Mouse (Mus musculus): ENCODE measurements at regions not wholly inside any gene's neighbourhood (a gene's known extent, or its start where the extent isn't known, plus 50 kb on each side); places are given as distances from the start of the nearest gene placed in this dataset.
A peak's percentile ranks its signal among the peaks of the same experiment; 100 is the strongest.
"Not testable (repeated sequence)": the region's sequence is repeated elsewhere in the genome, so short reads cannot be mapped to it uniquely, and the experiment has no call there.

GRCm38 (mm10) chr15:87818566-87818965 lies 274.5 kb downstream of the Fam19a5 start:
- DNase-seq = no peak

DNA sequence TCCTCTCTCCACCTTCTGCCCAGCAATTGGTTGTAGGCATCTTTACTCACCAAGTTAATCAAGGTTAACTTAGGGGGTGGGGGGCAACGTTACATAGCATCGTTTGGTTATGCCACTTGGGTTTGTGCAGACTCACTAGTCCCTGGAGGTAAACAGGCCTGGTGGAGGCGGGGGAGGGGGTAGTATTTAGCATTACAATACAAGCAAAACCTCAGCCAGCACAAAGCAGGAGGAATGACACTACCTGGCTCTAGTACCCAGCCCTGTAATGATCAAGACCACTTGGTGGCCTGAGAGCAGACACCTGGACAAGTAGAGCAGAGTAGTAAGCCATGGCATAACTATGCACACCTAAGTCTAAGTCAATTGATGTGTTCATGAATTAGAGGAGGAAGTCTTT lies 298.0 kb downstream of the Fam19a5 start:
- no peak for DNase-seq

DNA sequence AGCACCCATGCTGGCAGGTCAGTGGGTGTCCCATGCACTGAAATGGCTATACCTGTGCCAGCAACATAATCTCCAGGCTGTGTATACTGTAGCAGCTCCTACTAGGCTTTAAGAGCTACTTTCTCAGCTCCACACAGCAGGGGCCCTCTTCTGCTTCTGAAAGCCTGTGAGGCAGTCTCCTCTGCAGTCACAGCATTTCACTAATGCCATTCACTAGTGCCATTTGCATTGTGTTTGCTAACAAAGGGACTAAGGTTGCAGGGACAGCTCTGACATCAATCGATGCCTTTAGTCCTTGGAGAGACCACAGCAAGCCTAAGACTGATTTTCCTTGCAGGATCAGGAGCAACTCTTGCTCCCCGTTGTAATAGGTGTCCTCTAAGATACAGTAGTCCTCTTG lies 315.0 kb downstream of the Fam19a5 start:
- no peak for DNase-seq

DNA sequence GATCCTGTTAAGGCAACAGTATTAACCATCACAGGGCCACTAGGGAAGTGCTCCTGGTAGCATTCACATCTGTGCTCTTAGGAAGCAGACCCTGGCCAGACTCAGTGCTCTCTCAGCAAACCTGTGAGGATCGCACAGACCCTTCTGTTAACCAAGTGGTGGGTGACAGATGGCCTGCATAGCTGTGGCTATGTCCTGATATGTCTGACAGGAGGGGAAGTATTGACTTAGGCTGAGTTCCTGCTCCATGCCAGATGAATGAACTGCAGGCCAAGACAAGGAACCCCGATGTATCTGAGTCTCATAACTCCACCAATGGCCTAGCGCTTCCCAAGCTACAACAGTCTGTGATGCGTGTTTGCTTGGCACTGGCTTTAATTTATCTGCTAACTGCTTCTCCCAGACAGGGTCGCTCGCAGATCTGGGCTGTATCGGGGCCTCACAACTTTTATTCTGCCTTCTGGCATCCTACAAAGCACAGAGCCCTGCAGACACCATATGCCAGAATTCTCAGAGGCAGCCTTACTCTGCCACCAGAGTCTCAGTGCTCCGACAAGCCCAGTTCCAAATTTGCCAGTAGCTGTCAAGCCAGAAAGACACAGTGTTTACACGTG lies 332.3 kb downstream of the Fam19a5 start:
- DNase-seq = no peak

- DNase-seq = no peak
Observed at GRCm38 (mm10) chr15:87890903-87891302, 346.8 kb downstream of the Fam19a5 start.

GRCm38 (mm10) chr15:87894866-87895265 lies 350.8 kb downstream of the Fam19a5 start:
- not testable (repeated sequence) for DNase-seq

GRCm38 (mm10) chr15:87898655-87899054 lies 354.6 kb downstream of the Fam19a5 start:
- no peak for DNase-seq

DNA sequence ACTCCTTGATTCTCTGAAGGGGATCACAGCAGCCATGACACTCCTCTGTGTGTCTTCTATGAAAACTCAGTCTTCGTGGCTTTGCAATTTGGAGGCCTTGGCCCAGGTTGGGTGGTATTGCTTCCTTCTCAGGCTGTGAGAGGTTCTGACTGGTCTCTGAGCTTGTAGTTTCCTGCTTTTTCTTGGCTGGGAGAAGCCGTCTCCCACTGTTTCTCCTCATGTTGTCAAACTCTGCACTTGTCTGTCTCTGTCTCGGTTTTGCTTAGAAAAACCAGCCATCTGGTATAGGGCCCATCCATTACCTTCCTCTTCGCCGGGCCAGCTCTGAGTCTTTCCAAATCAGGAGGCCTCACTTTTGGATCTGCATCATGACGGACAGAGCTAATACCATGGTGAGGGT lies 360.3 kb downstream of the Fam19a5 start:
- peak; percentile 29 to 45 for DNase-seq

GRCm38 (mm10) chr15:87906310-87906709 lies 362.2 kb downstream of the Fam19a5 start:
- DNase-seq = no peak

GRCm38 (mm10) chr15:87922091-87922490 lies 378.0 kb downstream of the Fam19a5 start:
- no peak for DNase-seq

DNA sequence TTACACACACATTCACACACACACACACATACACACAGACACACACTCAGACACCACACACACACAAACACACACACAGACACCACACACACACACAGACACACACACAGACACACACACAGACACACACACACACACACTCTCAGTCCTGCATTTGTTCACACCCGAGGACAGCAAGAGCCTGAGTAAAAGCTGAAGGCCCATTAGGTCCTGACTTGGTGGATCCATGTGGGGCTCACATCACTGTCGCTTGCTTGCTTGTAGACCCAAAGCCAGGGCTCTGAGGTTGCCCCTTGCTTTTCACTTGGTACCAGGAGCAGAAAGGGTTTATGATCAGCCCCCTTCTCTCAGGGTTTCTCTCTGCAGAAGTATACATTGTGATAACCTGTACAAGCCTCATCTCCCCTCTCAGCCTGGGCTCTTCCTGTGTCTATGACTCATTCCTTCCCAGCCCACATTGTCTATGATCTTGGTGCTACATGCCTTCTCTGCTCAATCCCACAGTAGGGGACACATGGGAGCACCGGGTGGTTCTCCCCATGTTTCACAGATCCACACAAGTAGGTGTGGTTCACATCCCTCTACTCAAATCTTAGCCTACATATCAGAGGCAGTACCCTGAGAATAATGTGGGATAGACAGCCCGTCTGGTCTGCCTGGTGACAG lies 378.8 kb downstream of the Fam19a5 start:
- no peak for DNase-seq

DNA sequence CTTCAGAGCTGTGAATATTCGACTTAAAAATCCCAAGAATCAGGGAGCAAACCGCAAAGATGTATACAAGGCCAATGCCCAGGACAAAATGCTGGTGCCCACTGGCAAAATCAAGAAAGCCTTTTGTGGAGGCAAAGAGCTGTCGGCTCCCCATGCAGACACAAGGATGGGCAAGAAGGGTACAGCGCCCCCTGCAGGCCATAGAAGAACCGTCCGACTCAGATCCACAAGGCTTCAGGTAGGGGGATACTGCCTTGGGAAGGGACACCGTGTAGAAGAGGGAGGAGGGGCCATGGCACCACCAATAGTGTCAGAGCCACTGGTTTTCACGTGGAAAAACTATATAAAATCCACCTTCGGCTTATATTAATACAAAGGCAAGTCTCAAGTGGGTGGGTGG lies 379.8 kb downstream of the Fam19a5 start:
- DNase-seq = peak; percentile 11

GRCm38 (mm10) chr15:87936041-87936440 lies 391.9 kb downstream of the Fam19a5 start:
- DNase-seq = no peak

DNA sequence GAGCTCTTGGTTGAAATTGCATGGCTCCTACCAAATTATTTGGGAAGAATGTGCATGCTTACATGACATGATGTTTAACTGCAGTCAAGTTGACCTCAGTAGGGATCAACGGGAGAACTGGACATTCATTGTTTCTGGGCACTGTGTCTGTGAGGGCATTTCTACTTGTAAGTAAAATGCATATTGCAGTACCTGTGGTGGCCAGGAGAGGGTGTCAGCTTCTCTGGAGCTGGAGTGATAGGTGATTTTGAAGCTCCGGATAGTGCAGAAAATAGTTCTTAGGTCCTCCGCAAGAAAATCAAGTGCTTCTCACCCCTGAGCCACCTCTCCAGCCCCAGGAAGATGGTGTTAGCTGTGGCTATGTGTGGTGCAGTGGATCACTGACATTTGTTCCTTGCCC lies 396.7 kb downstream of the Fam19a5 start:
- peak; percentile 67 to 76 for DNase-seq

- DNase-seq = no peak
Observed at GRCm38 (mm10) chr15:87952531-87952930, 408.4 kb downstream of the Fam19a5 start.

- DNase-seq = no peak
Observed at GRCm38 (mm10) chr15:87955685-87956256, 411.7 kb downstream of the Fam19a5 start.

DNA sequence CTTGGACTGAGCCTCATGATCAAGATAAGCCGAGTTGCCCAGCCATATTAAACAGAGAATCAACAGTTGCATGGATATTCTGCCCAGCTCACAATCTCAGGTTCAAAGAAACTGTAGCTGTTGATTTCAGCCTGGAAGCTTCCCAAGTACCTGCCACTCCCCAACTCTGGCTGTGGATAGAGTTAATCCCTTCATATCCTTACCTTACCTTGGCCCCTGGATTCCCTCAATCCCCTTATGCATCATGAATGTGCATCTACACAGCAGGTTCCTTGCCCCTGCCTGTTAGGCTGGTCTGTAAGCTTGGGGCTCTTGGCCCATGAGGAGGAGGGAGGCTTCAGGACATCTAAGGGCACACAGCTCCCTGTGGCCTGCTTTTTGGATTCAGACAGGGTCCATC lies 414.8 kb downstream of the Fam19a5 start:
- no peak for DNase-seq

GRCm38 (mm10) chr15:87972641-87973040 lies 428.5 kb downstream of the Fam19a5 start:
- no peak for DNase-seq

DNA sequence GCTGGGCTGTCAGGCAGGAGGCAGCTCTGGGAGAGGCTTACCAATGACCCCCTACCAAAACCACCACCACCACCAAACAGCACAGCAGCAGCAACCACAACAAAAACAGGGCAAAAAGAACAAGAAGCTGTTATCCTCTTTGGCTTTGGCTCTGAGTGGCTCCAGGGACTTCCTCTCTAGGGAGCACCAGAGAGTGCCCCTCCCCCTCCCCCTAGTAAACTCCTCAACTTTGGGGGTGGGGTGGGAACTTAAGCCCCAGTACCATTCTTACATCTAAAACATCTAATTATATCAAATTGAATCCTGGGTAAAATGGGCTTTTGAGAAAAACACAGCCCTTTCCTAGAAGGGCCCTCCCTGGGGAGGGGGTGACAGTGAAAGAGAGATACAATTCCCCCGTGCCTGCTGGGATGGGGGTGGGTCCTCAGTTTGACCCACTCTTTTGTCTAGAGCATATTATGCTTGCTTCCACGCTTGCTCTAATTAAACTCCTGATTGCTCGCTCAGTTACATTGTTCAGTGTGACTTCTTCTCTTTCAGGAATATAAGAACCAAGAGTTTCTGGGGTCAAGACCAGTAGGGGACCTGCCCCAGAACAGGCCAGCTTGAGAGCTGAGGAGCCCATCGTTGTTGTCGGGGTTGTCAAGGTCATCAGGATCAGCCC lies 443.4 kb downstream of the Fam19a5 start:
- no peak for DNase-seq

DNA sequence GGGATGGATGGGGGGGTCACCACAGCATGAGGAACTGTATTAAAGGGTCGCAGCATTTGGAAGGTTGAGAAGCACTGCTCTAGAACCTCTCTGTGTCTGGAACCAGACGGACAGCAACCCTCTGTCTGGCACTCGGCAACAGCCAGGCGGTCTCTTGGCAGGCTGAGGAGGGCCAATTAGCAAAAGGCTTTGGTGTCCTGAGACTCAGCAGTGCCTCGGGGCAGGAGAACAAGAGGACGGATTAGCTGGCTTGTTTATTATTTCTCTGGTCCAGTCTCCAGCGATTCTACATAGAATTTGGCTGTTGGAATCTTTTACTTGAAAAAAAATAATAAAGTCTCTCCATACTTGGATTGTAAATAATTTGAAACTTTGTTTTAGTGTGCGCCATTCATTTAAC lies 450.4 kb downstream of the Fam19a5 start:
- DNase-seq = peak; percentile 7 to 9

DNA sequence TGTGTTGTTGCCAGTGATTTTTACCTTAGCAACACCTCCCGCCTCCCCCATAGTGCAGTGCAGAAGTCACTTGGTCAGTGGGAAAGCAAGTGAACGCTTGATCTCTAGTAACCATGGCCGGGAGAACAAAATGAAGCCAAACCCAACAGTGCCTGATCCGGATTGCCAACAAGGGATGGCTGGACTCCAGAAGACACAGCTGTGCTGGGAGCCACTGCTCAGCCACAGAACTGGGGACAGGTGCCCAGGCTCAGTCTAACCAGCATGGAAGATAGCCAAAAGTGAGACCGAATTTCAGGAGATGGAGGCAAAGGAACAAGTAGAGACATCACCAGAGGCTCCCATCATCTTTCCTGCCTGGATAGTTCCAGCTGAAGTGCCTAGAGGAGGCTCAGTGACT lies 473.0 kb downstream of the Fam19a5 start:
- DNase-seq = peak; percentile 13 to 35

DNA sequence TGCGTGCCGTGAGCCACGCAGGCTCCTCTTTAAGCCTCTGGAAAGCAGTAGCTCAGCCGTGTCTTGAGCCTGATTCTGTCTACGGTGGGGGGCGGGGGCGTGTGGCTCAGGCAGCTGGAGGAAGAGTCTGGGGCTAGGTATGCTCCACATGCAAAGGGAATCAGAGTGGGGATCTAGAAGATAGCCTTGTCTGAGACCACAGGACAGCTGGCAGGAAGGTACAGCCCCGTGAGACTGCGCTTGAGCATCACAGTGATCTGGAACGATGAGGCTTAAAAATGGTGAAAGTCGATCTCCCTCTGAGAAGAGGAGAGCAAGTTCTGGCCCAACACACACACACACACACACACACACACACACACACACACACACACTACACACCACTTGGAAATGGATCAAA lies 488.7 kb downstream of the Fam19a5 start:
- no peak for DNase-seq

DNA sequence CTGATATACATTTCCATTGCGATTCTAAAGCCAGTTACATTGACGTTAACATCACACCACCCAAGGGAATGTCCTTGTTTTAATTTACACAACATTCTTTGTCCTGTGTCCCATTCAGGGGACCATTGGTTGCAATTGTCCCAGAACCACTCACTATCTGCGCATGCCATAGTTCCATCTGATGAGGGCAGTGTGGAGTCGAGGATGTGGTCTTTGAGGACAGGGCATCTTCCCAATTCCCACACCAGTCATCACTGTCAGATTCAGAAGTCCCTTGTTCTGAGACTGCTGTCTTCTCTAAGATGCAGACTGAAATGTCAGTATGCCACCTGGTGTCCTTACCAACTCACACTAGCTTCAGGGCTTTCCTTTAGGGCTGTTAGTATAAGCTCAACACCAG lies 489.6 kb downstream of the Fam19a5 start:
- no peak for DNase-seq

DNA sequence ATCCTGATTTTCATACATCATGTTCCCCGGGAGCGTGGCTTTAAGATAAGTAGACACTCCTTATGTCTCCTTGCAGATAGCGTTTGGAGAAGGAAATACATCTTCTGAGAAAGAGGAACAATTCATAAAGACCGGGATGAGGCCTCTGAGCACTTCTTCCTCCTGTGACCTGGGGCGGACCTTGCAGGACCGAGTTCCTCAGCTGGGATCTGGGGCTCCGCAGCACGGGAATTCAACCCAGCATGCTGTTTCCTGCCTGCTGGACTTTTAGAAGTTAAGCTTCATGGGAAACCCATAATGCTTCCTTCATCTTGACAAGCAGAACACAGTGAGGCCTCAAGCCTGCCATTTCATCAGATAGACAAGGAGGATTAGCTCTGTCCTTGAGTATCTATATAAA lies 491.4 kb downstream of the Fam19a5 start:
- DNase-seq = no peak

All from cerebellum, postnatal 36 days (tissue).